Mouse (Mus musculus) large intestine, adult 2 months (tissue): ENCODE measurements around the gene Bicral. TPM values are rescaled to one million over a fixed set of nuclear protein-coding genes. Genes with fewer than 3 reads are reported as not detected.

Experiments
- DNase-seq: peaks from one replicate; pipeline ENCODE4 v3.0.0-alpha.2; 2012; ENCODE audit warnings: low read depth, low spot score
- WGBS: fragments of 180-500 bp; shearing (Covaris S2); methylation state at CpG from one replicate; pipeline ENCODE4 v1.1.7; 2018; 5-methylcytosine and 5-hydroxymethylcytosine counted together
- polyA plus RNA-seq: library from polyadenylated mRNA; depleted of rRNA; stranded (reverse); fragments of >200 nt; gene quantifications from 2 replicates; pipeline ENCODE4 v1.2.3, GENCODE M21; 2012; rRNA removed

Gene Bicral
- 5.4 and 11.4 TPM in 2 replicates for polyA plus RNA-seq

- DNase-seq, result no peak
- WGBS, result 1% methylated on average over 61 of the region's 65 CpGs
Measured at GRCm38 (mm10) chr17:46857903-46858748, at the start of gene Bicral. Bicral (minus strand) TSS chr17:46858482.

- WGBS, result 21% methylated on average over 19 of the region's 19 CpGs
- no peak for DNase-seq
Measured at GRCm38 (mm10) chr17:46903876-46904490, 45.7 kb upstream of the Bicral start.

DNA sequence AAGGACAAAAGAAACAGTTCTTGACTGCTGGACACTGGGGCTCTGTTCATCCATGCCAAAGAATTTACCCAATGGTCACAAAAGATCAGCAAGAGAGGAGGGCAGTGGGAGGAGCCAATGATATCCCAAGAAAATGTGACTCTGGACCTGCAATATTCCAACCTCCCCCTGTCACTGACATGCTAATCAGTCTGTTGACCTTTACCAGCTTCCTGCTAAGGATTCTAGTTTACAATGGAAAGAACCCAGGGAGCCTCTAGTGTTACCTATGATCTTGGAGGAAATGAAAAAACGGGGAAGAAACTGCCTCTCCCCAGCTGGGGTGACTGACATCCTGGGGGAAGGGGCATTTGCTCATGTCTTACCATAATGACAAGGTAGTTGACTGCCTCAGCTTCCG lies 42.7 kb upstream of the Bicral start:
- DNase-seq, result no peak
- WGBS, result 66% methylated on average over 2 of the region's 2 CpGs

DNA sequence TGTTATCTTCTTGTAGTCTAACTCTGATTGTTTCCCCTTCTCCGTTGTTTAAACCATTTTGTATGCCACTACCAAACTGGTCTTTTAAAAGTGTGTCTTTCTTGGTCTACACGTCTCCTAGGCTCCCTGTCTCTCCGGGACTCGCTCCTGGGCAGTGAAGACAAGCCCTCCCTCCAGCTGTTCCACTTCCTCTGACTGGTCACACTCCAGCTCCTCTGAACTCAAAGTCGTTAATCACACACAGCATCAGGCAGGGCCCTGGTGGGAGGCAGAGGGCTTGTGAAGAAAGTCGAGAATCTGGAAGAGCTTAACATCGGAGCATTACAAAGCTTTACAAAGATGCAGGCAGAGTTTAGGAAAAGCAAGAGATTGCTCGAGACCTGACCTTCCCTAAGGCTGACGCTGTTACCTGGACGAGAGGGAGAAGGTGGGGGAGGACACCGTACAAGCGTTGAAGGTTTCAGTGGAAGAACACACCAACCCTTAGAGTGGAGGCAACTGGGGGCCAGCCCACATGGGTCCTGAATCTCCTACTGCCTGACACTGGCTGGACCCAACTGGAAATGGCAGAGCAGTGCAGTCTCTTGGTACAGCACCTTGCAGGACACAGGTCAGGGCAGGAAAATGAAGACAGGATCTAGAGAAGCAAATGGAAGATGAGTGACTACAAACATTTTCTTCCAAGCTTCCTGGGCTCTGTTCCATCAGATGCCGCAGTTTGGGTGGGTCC lies 39.1 kb upstream of the Bicral start:
- DNase-seq, result no peak
- 57% methylated on average over 13 of the region's 13 CpGs for WGBS

GRCm38 (mm10) chr17:46895426-46895825 lies 37.1 kb upstream of the Bicral start:
- WGBS, result 78% methylated on average over 9 of the region's 9 CpGs
- no peak for DNase-seq

GRCm38 (mm10) chr17:46890843-46891594 lies 32.7 kb upstream of the Bicral start:
- no peak for DNase-seq
- 1% methylated on average over 63 of the region's 64 CpGs for WGBS

- 1% methylated on average over 40 of the region's 40 CpGs for whole genome bisulfite sequencing
- peak; percentile 90 for DNase-seq
Measured at GRCm38 (mm10) chr17:46890116-46890815, 32.0 kb upstream of the Bicral start, which contains the start of gene Tbcc. Tbcc (plus strand) TSS chr17:46890684.

- WGBS, result under 1% methylated on average over 43 of the region's 44 CpGs
Measured at GRCm38 (mm10) chr17:46889450-46890084, 31.3 kb upstream of the Bicral start.

GRCm38 (mm10) chr17:46888511-46889212 lies 30.4 kb upstream of the Bicral start:
- DNase-seq, result no peak

More at GRCm38 (mm10) chr17:46889450-46890084, 31.3 kb upstream of the Bicral start:
- DNase-seq, result no peak

DNA sequence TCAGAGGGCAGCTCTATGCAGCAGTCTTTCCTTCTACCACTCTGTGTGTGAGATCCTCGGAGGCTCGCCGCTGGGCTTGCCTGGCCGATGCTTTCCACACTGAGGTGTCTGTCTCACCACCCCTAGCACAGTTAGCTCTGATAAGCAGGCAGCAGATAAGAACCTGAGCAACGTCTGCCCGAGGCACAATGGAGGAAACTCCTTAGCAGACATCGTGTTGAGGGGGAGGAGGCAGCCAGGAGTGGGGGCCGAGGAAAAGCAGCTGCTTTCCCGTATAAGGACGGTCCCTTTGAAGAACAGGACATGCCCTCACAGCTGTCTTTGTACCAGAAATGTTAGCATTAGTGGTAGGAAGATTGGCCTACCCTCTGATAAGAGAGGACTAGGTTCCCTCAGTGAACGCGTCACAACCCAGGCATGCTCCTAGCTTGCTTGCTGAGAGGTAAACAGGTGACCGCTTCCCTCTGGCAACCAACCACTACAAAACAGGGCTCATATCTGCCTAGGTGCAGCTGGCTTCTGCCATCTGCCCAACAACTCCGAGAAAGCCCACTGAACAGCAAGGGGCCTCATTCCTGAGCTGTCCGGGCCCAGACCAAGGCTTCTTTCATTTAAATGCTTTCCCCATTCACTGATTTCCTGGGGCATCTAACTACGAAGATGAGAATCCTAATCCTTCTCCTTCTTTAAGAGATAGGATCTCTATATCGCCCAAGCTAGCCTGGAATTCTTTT lies 27.8 kb upstream of the Bicral start:
- 38% methylated on average over 17 of the region's 17 CpGs for WGBS
- no peak for DNase-seq

More at GRCm38 (mm10) chr17:46888511-46889212, 30.4 kb upstream of the Bicral start:
- 28% methylated on average over 16 of the region's 16 CpGs for WGBS

- no peak for DNase-seq
- 73% methylated on average over 11 of the region's 11 CpGs for WGBS
Measured at GRCm38 (mm10) chr17:46885218-46885909, 27.1 kb upstream of the Bicral start.

GRCm38 (mm10) chr17:46884766-46885165 lies 26.5 kb upstream of the Bicral start:
- no peak for DNase-seq
- WGBS, result 97% methylated on average over 6 of the region's 6 CpGs

DNA sequence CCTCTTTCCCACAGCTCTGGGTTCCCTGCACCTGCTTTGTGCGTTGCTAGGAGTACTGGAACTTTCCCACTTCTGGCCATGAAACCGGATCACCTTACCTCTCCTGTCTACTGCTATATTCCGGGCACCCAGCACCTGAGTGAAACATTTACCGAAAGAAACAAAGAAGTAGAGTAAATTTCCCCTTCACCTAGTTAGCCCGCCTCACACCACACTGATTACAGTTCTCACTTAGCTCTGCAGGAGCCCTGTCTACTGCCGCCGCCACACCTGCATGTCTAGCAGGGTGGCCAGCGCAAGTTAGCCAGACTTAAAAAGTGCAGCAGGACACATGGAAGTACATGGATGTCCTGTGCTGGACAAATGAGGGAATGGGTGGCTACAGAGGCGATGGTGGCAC lies 24.8 kb upstream of the Bicral start:
- WGBS, result 41% methylated on average over 9 of the region's 9 CpGs
- no peak for DNase-seq

- no peak for DNase-seq
- 81% methylated on average over 6 of the region's 6 CpGs for WGBS
Measured at GRCm38 (mm10) chr17:46881728-46882127, 23.4 kb upstream of the Bicral start.

- WGBS, result 28% methylated on average over 2 of the region's 2 CpGs
Measured at GRCm38 (mm10) chr17:46880322-46880721, 22.0 kb upstream of the Bicral start.

GRCm38 (mm10) chr17:46879841-46880311 lies 21.6 kb upstream of the Bicral start:
- WGBS, result 9% methylated on average over 14 of the region's 14 CpGs
- no peak for DNase-seq

More at GRCm38 (mm10) chr17:46880322-46880721, 22.0 kb upstream of the Bicral start:
- DNase-seq, result no peak
